Mouse (Mus musculus) megakaryocyte, embryonic 14.5 days (primary cell): Measurements from ENCODE around the gene Med15. TPM values are rescaled to one million over a fixed set of nuclear protein-coding genes. Genes with fewer than 3 reads are reported as not detected.
"Not testable (repeated sequence)": the region's sequence is repeated elsewhere in the genome, so short reads cannot be mapped to it uniquely, and the experiment has no call there.

ENCODE experiments used
- H3K27me3 ChIP-seq: replicated peaks from 2 replicates; pipeline ENCODE3; 2012; ENCODE audit warnings: inconsistent platforms
- H3K36me3 ChIP-seq: replicated peaks from 2 replicates; pipeline ENCODE3; 2012; ENCODE audit warnings: low read length, inconsistent platforms, mixed read lengths
- H3K4me1 ChIP-seq: 2 replicates; pipeline ENCODE4 v1.6.1; 2012; ENCODE audit warnings: inconsistent platforms
- H3K4me3 ChIP-seq: replicated peaks from 2 replicates; pipeline ENCODE3; 2012; ENCODE audit warnings: moderate library complexity, mild to moderate bottlenecking, inconsistent platforms
- H3K9me3 ChIP-seq: 2 replicates; pipeline ENCODE4 v1.6.1; 2012; ENCODE audit warnings: inconsistent platforms
- FLI1 ChIP-seq: IDR thresholded peaks from 2 replicates; pipeline ENCODE4 v1.6.1; 2012; ENCODE audit warnings: low read length, inconsistent platforms, mixed read lengths
- GATA1 ChIP-seq: IDR thresholded peaks from 3 replicates; pipeline ENCODE4 v1.6.1; 2012; ENCODE audit warnings: mixed read lengths, low read length, inconsistent platforms, borderline replicate concordance
- polyA plus RNA-seq: library from polyadenylated mRNA; stranded (reverse); fragments of >175 nt; gene quantifications from 2 replicates; pipeline ENCODE4 v1.2.3, GENCODE M21; 2012; ENCODE audit warnings: low replicate concordance; ENCODE audit not compliant: insufficient read depth

Med15 gene
- polyA plus RNA-seq, 1 experiment = 78.5 TPM

GRCm38 (mm10) chr16:17625488-17626268 is 107.0 kb downstream of the Med15 start:
- H3K4me3 ChIP-seq = no peak overlapping the region
- no peak for TF ChIP-seq FLI1
- no peak for TF ChIP-seq GATA1
- peaks cover 78% of the 10 kb centered on the region for H3K36me3 ChIP-seq
- no peaks in the 10 kb centered on the region for H3K9me3 ChIP-seq
- H3K4me1 ChIP-seq = peaks cover 1% of the 10 kb centered on the region; the same call in 1 of the 2 replicates
- no peaks in the 10 kb centered on the region for H3K27me3 ChIP-seq

GRCm38 (mm10) chr16:17621936-17622335 is 110.8 kb downstream of the Med15 start:
- H3K4me3 ChIP-seq = no peak overlapping the region
- H3K36me3 ChIP-seq = peaks cover 44% of the 10 kb centered on the region
- H3K9me3 ChIP-seq = no peaks in the 10 kb centered on the region
- TF ChIP-seq FLI1 (no peak), GATA1 (no peak)
- peaks cover 27% of the 10 kb centered on the region for H3K4me1 ChIP-seq
- H3K27me3 ChIP-seq = no peaks in the 10 kb centered on the region

GRCm38 (mm10) chr16:17619198-17620105 is 113.2 kb downstream of the Med15 start, which contains the start of gene Smpd4:
Smpd4 (plus strand) TSS chr16:17619354.
- H3K36me3 ChIP-seq = peaks cover 21% of the 10 kb centered on the region
- H3K27me3 ChIP-seq = no peaks in the 10 kb centered on the region
- H3K9me3 ChIP-seq = no peaks in the 10 kb centered on the region
- peak within 1 kb of the TSS; percentile 96 for H3K4me3 ChIP-seq
- TF ChIP-seq GATA1 (no peak), FLI1 (no peak)
- peaks cover 36% of the 10 kb centered on the region for H3K4me1 ChIP-seq

- H3K36me3 ChIP-seq = peaks cover 10% of the 10 kb centered on the region
- H3K4me1 ChIP-seq = peaks cover 36% of the 10 kb centered on the region
- no peaks in the 10 kb centered on the region for H3K27me3 ChIP-seq
- no peaks in the 10 kb centered on the region for H3K9me3 ChIP-seq
- TF ChIP-seq GATA1 (no peak), FLI1 (no peak)
- H3K4me3 ChIP-seq = peak overlapping the region; percentile 54
These were observed 114.6 kb downstream of the Med15 start for GRCm38 (mm10) chr16:17617922-17618565.

- Histone ChIP-seq H3K27me3 (no peaks in the 10 kb centered on the region), H3K4me1 (peaks cover 36% of the 10 kb centered on the region), H3K36me3 (no peaks in the 10 kb centered on the region), H3K4me3 (no peak overlapping the region), H3K9me3 (no peaks in the 10 kb centered on the region)
- TF ChIP-seq GATA1 = no peak
- TF ChIP-seq FLI1 = no peak; the same call in 1 of the 2 replicates
These were observed 116.5 kb downstream of the Med15 start for GRCm38 (mm10) chr16:17616212-17616611.

- peaks cover 25% of the 10 kb centered on the region for H3K4me1 ChIP-seq
- H3K4me3 ChIP-seq, H3K27me3 ChIP-seq, H3K9me3 ChIP-seq, H3K36me3 ChIP-seq: not testable (repeated sequence)
These were observed 118.0 kb downstream of the Med15 start for GRCm38 (mm10) chr16:17614740-17615139.

- Histone ChIP-seq H3K27me3 (no peaks in the 10 kb centered on the region), H3K4me1 (peaks cover 3% of the 10 kb centered on the region; the same call in 1 of the 2 replicates), H3K36me3 (no peaks in the 10 kb centered on the region), H3K9me3 (peaks cover 27% of the 10 kb centered on the region), H3K4me3 (no peak overlapping the region)
- no peak for TF ChIP-seq GATA1
These were observed 121.3 kb downstream of the Med15 start for GRCm38 (mm10) chr16:17611383-17611782.

GRCm38 (mm10) chr16:17605684-17606083 is 127.0 kb downstream of the Med15 start:
- H3K4me1 ChIP-seq = peaks cover 6% of the 10 kb centered on the region
- peaks cover 6% of the 10 kb centered on the region for H3K27me3 ChIP-seq
- TF ChIP-seq FLI1 (no peak), GATA1 (no peak)
- H3K4me3 ChIP-seq = no peak overlapping the region
- H3K36me3 ChIP-seq = no peaks in the 10 kb centered on the region
- H3K9me3 ChIP-seq = peaks cover 42% of the 10 kb centered on the region

GRCm38 (mm10) chr16:17604941-17605340 is 127.8 kb downstream of the Med15 start:
- Histone ChIP-seq H3K36me3 (no peaks in the 10 kb centered on the region), H3K9me3 (peaks cover 35% of the 10 kb centered on the region), H3K27me3 (peaks cover 6% of the 10 kb centered on the region), H3K4me1 (peaks cover 6% of the 10 kb centered on the region), H3K4me3 (no peak overlapping the region)
- TF ChIP-seq GATA1 (no peak), FLI1 (no peak)

Other genes with a start within 250 kb of the Med15 start
- 0.03 TPM in 1 of 2 replicates, not detected in the other for gene Aifm3, start 243.3 kb downstream of the Med15 start, polyA plus RNA-seq
- 8.5 and 18.4 TPM in 2 replicates for gene Lztr1, start 224.2 kb downstream of the Med15 start, polyA plus RNA-seq
- gene Thap7, start 201.8 kb downstream of the Med15 start, polyA plus RNA-seq = 163 and 262 TPM in 2 replicates
- not detected in 2 replicates for gene Lrrc74b, start 171.6 kb downstream of the Med15 start, polyA plus RNA-seq
- 2.3 TPM in 1 of 2 replicates, not detected in the other for gene P2rx6, start 171.0 kb downstream of the Med15 start, polyA plus RNA-seq
- gene Slc7a4, start 149.7 kb downstream of the Med15 start, polyA plus RNA-seq = 0.32 and 1.0 TPM in 2 replicates
- gene Smpd4, start 113.5 kb downstream of the Med15 start, polyA plus RNA-seq = 0.83 and 9.1 TPM in 2 replicates
- gene Ccdc74a, start 86.4 kb downstream of the Med15 start, polyA plus RNA-seq = not detected in 2 replicates
- 0.65 and 4.0 TPM in 2 replicates for gene Klhl22, start 26.7 kb upstream of the Med15 start, polyA plus RNA-seq
- gene Scarf2, start 64.4 kb upstream of the Med15 start, polyA plus RNA-seq = 0.79 and 1.7 TPM in 2 replicates
- 0.13 TPM in 1 of 2 replicates, not detected in the other for gene B830017H08Rik, start 100.2 kb upstream of the Med15 start, polyA plus RNA-seq
- 3.2 TPM in 1 of 2 replicates, not detected in the other for gene Car15, start 105.5 kb upstream of the Med15 start, polyA plus RNA-seq
- 0.35 TPM in 1 of 2 replicates, not detected in the other for gene Gm20518, start 158.8 kb upstream of the Med15 start, polyA plus RNA-seq
- not detected in 2 replicates for gene Tssk1, start 161.3 kb upstream of the Med15 start, polyA plus RNA-seq
- 6.8 and 8.4 TPM in 2 replicates for gene Dgcr2, start 165.7 kb upstream of the Med15 start, polyA plus RNA-seq
- gene Tssk2, start 165.7 kb upstream of the Med15 start, polyA plus RNA-seq = not detected in 2 replicates
- 21.8 and 24.0 TPM in 2 replicates for gene Ess2, start 178.5 kb upstream of the Med15 start, polyA plus RNA-seq
- not detected in 2 replicates for gene Gsc2, start 182.2 kb upstream of the Med15 start, polyA plus RNA-seq
- gene Slc25a1, start 195.3 kb upstream of the Med15 start, polyA plus RNA-seq = 396 and 555 TPM in 2 replicates
- gene Vpreb2, start 247.5 kb upstream of the Med15 start, polyA plus RNA-seq = not detected in 2 replicates